Mouse (Mus musculus): ENCODE data around the gene Hs6st1.
A peak's percentile ranks its signal among the peaks of the same experiment; 100 is the strongest.

Gene Hs6st1

DNA sequence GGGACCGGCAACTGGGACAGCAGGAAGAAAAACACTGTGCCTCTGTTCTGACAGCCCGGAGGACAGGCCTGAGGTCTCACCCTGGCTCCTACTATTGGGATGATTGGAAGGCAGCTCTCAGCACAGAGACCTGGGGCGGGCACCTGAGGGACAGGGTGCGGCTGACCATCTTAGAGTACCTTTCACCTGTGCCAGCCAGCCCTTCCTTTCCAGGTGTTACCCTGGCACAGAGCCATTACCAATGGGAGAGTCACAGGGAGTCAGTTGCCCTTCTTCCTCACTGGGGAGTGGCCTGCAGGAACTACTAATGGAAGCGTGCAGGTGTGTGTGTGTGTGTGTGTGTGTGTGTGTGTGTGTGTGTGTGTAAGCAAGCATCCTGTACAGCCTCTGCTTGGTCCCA lies 15.4 kb downstream of the Hs6st1 start:
- no peak for DNase-seq (ENCODE audit: low spot score)

DNA sequence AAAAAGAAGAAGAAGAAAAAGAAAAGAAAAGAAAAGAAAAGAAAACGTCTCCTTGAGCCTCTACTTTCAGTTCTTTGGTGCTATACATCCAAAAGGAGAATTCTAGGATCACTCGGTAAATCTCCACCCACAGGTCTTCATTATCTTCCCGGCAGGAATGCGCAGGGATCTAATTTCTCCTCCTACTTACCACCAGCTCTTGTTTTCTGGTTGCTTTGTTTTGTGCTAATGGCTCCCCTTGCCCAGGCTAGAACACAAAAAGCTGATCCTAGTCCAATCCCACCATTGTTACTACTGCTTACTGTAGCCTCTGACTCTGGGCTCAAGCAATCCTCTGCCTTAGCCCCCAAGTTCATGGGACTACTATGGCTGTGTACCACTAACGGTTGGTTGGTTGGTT lies 16.9 kb downstream of the Hs6st1 start:
- DNase-seq (ENCODE audit: low spot score) = no peak

GRCm38 (mm10) chr1:36088367-36088766 lies 20.2 kb downstream of the Hs6st1 start:
- DNase-seq (ENCODE audit: low spot score) = no peak

DNA sequence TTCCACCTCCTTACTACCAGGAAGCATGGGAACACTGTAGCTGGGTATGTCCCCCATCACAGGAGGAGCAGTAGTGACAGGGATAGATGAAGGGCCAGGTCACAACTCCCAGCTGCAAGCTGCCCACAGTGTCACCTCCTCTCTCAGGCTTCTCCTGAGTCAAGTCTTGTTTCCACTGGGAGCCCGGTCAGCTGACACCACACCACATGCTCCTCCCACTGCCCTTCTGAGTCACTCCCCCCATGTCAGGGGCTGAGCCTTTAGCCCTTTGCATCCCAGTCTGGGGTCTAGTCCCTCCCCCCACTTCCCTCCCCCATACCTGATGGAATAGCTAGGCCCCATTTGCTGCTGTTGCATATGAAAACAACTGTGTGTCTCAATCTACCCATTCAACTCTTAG lies 21.3 kb downstream of the Hs6st1 start:
- DNase-seq (ENCODE audit: low spot score) = no peak

GRCm38 (mm10) chr1:36090011-36090721 lies 22.0 kb downstream of the Hs6st1 start:
- peak; percentile 56 for DNase-seq (ENCODE audit: low spot score)

- no peak for DNase-seq (ENCODE audit: low spot score)
Measured at GRCm38 (mm10) chr1:36090722-36091110, 22.5 kb downstream of the Hs6st1 start.

DNA sequence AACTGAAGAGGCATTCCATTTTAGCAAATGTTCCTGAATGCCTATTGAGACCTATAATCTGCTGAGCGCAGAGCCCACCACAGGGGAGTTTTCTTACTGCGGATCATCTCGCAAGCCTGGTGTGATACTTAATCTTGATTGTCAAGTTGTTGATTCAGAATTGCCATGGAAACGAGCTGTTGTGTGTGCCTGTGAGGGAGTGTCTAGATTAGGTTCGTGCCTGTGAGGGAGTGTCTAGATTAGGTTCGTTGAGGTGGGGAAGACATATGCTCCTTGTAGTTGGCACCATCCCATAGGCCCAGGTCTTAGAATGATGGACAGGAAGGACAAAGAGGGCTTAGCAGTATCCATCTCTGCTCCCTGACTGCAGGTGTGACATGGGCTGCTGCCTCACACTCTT lies 23.0 kb downstream of the Hs6st1 start:
- no peak for DNase-seq (ENCODE audit: low spot score)

DNA sequence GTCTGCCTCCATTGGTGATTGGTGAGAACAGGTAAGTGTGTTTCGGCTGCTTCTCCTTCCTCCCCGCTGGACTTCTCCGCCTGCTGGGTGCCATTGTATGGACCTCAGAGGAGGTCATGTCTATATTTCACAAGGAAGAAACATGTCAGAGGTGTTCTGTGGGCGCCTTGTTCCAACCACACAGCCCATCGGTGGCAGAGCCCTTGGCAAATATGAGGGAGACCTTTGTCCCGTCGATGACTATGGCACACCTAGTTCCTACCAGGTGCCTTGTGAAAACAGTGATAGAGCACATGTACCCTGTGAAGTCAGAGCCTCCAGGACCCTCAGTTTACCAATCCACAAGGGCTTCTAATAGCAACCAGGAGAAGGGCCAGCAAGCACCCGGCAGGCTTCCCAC lies 25.5 kb downstream of the Hs6st1 start:
- DNase-seq (ENCODE audit: low spot score) = no peak

DNA sequence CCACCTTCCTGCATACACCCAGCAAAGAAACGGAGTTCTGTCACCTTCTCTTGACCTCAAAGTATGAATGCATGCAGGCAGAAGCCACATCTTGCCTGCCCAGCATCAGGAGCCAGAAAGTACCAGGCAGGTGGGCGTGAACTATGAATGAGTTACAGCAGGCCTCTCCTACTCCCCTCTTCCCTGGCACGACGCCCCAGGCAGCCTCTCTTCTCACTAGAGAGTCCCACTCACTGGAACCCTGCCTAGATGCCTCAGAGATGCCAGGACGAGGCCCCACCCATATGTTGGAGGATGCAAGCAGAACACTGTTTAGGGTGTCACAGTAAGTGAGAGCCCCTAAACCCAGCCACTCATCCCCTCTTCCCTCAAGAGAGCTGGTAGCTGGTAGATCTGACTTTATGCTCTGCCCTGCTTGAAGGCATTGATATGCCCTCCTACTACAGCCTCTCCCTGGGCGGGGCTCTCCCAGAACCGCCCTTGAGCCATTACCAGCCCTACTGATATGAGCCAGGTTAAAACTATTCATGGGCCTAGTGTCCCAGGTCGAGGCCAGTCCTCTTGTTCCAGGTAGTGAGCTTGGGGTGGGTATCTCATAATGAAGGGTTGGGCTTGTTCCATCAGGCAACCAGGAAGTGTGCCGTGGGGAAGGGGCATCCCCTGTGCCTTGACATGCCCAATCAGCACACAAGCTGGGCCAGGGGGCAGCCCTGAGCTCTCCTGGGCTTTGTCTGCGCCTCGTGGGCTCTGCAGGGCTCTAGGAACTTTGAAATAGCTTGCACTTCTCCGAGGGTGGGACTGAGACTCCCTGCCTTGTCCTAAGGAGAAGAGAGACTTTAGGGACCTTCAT lies 27.4 kb downstream of the Hs6st1 start:
- DNase-seq (ENCODE audit: low spot score) = peak; percentile 47

DNA sequence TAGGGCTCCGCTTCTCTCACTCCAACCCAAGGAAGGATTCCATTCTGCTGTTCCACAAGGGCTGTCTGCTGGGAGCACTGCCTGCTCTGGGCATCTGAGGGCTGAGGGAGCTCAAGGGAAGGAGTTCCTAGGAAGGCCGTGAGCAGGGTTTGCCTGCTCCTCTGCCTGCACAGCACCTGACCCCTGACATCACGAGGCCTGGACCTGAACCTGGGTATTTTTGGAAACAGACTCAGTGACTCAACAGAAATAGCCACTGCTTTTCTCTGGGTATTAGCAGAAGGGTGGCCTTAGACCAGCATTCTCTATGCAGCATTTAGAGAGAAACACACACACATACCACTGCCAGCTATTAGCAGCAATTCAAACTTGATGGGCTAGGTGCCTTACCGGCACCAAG lies 30.2 kb downstream of the Hs6st1 start:
- DNase-seq (ENCODE audit: low spot score) = no peak

DNA sequence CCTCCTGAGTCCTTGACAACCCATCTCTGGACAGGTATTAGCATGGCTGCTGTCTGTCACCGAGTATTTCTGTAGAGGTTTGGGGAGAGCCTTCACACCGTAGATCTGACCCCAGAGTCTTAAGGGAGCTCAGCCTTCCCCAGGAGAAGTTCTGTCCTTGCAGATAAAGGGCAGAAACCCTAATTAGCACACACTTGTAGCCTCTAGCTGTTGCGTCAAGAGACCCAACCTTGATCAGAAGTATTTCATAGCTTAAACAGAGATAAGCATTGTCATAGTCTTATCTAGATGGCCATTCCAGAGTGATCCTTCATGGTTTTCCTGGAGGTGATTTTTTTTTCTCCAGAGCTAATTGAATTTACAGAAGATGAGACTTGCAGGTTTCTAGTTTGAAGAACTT lies 32.2 kb downstream of the Hs6st1 start:
- no peak for DNase-seq (ENCODE audit: low spot score)

- no peak for DNase-seq (ENCODE audit: low spot score)
Measured at GRCm38 (mm10) chr1:36105917-36106706, 37.9 kb downstream of the Hs6st1 start.

- no peak for DNase-seq (ENCODE audit: low spot score)
Measured at GRCm38 (mm10) chr1:36109987-36110386, 41.8 kb downstream of the Hs6st1 start.

- DNase-seq (ENCODE audit: low spot score) = no peak
Measured at GRCm38 (mm10) chr1:36112665-36113064, 44.5 kb downstream of the Hs6st1 start.

- DNase-seq (ENCODE audit: low spot score) = no peak
Measured at GRCm38 (mm10) chr1:36113670-36114069, 45.5 kb downstream of the Hs6st1 start.

DNA sequence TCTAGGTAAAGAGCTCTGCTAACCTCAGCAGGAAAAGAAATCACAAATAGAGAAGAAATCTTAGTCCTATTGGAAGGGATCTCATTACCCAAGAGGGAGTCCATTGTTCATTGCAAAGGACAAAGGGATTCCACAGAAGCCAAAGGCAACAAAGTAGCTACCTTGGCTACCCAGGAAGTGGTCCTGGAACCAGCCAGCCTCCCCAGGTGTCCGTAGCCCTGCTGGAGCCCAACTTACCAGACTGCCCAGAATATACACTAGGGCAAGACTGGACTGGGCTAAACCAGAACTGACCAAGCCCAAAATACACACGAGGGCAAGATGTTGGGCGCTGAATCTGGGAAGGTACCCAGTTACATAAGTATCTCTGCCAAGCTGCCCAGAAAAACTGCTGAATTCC lies 46.6 kb downstream of the Hs6st1 start:
- DNase-seq (ENCODE audit: low spot score) = no peak

GRCm38 (mm10) chr1:36116488-36116887 lies 48.3 kb downstream of the Hs6st1 start:
- DNase-seq (ENCODE audit: low spot score) = no peak

GRCm38 (mm10) chr1:36118061-36118685 lies 50.0 kb downstream of the Hs6st1 start:
- no peak for DNase-seq (ENCODE audit: low spot score)

DNA sequence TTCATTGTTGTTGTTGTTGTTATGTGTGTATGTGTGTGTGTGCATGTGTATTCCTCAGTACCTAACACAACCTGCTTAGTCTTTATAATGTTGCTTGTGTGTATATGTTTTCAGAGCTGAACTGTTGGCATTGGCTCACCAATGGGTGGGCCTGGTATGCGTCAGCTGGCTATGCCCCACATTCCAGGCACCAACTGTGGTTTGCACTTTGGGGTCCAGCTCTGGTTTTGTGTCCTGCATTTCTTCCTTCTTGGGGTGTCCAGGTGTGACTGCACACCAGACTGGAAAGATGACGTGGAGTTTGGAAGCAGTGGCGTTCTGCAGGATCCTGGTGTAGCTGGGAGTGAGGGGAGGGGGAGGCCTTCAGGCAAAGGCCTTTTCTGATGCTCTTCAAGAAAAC lies 50.8 kb downstream of the Hs6st1 start:
- no peak for DNase-seq (ENCODE audit: low spot score)

DNA sequence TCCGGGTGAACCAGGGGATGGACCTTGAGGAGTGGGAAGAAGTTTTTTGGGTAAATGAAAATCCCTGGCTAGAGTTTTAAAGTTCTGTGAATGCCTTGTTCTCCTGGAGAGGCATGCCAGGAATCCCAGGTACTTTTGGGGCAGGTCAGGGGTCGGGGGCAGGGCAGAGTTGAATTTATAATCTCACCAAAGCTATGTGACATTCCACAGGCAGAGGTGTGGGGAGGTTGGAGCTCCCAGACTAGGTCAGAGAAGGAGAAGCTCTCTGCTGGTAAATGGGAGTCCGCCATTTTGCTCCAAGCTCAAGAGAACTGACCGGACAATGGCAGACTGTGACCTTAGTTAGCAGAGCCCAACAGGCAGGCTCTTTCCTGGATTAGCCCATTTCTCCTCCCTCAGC lies 51.2 kb downstream of the Hs6st1 start:
- no peak for DNase-seq (ENCODE audit: low spot score)

GRCm38 (mm10) chr1:36121172-36121571 lies 53.0 kb downstream of the Hs6st1 start:
- no peak for DNase-seq (ENCODE audit: low spot score)

DNA sequence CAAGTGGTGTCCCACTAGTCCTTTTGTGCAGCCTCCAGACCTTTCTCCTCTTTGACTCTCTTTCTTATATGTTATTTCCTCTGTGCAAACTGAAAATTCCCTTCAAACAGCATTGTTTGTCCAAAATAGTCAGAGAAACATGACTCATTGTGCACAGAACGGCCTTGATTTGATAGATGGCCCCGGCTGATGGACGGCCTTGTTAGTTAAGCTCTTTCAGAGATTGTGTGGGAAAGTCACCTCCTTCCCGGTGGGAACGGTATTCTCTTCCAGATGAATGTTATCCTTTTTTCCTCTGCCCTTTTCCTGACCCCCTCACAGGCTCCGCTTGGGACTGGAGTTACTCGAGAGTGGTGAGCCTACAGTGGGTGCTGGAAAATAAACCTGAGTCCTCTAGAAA lies 56.9 kb downstream of the Hs6st1 start:
- DNase-seq (ENCODE audit: low spot score) = no peak

Data from ovary, postnatal 36 days (tissue).